Mouse (Mus musculus): Measurements from ENCODE around the gene Fgfr2.

DNA sequence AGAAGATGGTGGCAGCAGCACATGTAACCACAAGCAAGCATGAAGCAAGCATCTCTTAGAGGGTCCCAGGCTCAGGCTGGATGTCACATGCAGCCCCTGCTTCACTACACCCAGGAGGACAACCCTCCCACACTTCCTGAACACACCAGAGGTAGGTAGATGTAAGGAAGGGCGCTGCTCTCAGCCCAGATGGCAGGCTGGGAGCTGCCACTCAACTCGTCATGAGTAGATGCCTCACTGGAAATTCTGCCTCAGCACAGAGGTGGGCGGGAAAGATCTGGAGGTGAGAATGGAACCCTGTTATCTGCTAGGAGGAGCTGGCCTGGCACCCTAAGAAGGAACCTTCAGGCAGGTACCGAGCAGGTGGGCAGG lies 355.2 kb downstream of the Fgfr2 start:
- no peak for TF ChIP-seq CTCF (IDR thresholded peaks at IDR 0.05; ENCODE audit: extremely low read depth, insufficient read length, insufficient replicate concordance, low read depth, low read length)
- no peak for TF ChIP-seq POLR2A (IDR thresholded peaks at IDR 0.05; ENCODE audit: low read depth, low read length)

Data from small intestine, adult 2 months (tissue).